Mouse (Mus musculus) liver, embryonic 16.5 days (tissue): Measurements from ENCODE around the gene Rgs17. TPM values are rescaled to one million over a fixed set of nuclear protein-coding genes. Genes with fewer than 3 reads are reported as not detected.

Source experiments
- ATAC-seq: fragments of 200-750 bp; cut with Nextera tagmentation; 2 replicates; pipeline ENCODE4 v1.8.0; 2017; ENCODE audit warnings: low read depth, mild to moderate bottlenecking, moderate number of reproducible peaks, moderate library complexity
- H3K27ac ChIP-seq: fragments of 300-500 bp; sonication (generic); 2 replicates; pipeline ENCODE4 v1.5.1; 2014; ENCODE audit warnings: mild to moderate bottlenecking, low read length
- H3K27me3 ChIP-seq: fragments of 300-500 bp; sonication (generic); 2 replicates; pipeline ENCODE4 v1.6.1; 2014; ENCODE audit warnings: low read depth, low read length, mixed read lengths; ENCODE audit not compliant: control insufficient read depth, insufficient read depth
- H3K36me3 ChIP-seq: fragments of 300-500 bp; sonication (generic); 2 replicates; pipeline ENCODE4 v1.6.1; 2014; ENCODE audit warnings: mild to moderate bottlenecking; ENCODE audit not compliant: control insufficient read depth, insufficient read depth
- H3K4me1 ChIP-seq: fragments of 300-500 bp; sonication (generic); 2 replicates; pipeline ENCODE4 v1.6.1; 2014; ENCODE audit warnings: low read depth, low read length, mixed read lengths; ENCODE audit not compliant: control insufficient read depth
- H3K4me2 ChIP-seq: fragments of 300-500 bp; sonication (generic); 2 replicates; pipeline ENCODE4 v1.6.1; 2014; ENCODE audit warnings: low read depth, low read length, mixed read lengths
- H3K4me3 ChIP-seq: fragments of 300-500 bp; sonication (generic); 2 replicates; pipeline ENCODE4 v1.5.1; 2014; ENCODE audit warnings: low read depth, mild to moderate bottlenecking, low read length
- H3K9ac ChIP-seq: fragments of 300-500 bp; sonication (generic); 2 replicates; pipeline ENCODE4 v1.6.1; 2014; ENCODE audit warnings: low read depth, low read length
- H3K9me3 ChIP-seq: fragments of 300-500 bp; sonication (generic); replicated peaks from 2 replicates; pipeline ENCODE4 v1.6.1; 2016; ENCODE audit warnings: low read length; ENCODE audit not compliant: control insufficient read depth
- WGBS: fragments of 180-500 bp; shearing (Covaris S2); extraction: QIAGEN DNeasy Blood & Tissue Kit; methylation state at CpG from one replicate; pipeline ENCODE4 v1.1.7; 2014; ENCODE audit not compliant: insufficient replicate concordance; 5-methylcytosine and 5-hydroxymethylcytosine counted together
- polyA plus RNA-seq: library from polyadenylated mRNA; unstranded; fragments of >200 nt; fragmentation: Nextera tagmentation; extraction: Ambion mirVana; gene quantifications from 2 replicates; pipeline ENCODE4 v1.2.1, GENCODE M21; 2015

Gene Rgs17
- polyA plus RNA-seq, 1 experiment from 2014 or later: 0.04 TPM

DNA sequence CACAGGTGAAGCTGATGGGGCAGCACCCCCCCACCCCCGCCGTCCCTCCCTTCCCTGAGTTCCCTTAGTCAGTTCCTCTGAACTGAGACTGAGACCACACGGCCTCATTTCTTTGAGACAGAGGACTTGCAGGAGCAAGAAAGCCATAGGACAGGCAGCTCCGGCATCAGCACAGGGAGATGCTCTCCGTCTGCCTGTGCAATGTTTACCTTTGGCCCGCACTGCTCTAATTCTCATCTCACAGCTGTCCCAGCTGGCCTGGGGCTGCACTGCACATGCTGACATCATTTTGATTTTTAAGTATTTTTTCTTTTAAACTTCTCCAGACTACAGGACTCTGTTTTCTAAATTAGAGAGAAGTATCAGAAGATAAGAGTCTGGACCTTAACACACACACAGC is 119.3 kb downstream of the Rgs17 start:
- Histone ChIP-seq H3K4me3 (peak overlapping the region; percentile 97), H3K27ac (no peak overlapping the region), H3K4me1 (peaks cover 35% of the 10 kb centered on the region), H3K4me2 (peak overlapping the region; percentile 60), H3K36me3 (peaks cover 43% of the 10 kb centered on the region), H3K9ac (peak overlapping the region; percentile 30), H3K27me3 (no peaks in the 10 kb centered on the region), H3K9me3 (no peaks in the 10 kb centered on the region)
- WGBS: 21% methylated on average over 6 of the region's 6 CpGs
- no peak for ATAC-seq

DNA sequence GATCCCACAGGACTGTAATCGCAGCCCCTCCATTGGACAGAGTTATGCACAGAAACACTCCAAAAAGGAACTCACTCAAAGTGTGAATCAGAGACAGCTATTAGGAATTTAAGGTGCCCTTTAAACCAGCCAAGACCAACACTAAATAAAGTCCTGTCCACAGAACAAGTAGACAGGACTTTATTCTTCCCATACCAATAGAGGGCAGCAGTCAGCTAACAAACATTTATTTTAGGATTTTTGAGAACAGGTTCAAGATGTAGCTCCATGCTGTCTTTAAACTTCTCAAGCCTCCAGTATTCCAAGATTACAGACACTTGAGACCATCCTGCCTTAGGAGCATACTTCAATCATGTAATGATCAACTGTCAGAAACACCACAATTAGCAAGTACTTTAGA is 121.7 kb downstream of the Rgs17 start:
- Histone ChIP-seq H3K27ac (no peak overlapping the region), H3K4me3 (no peak overlapping the region; the same call in 1 of the 2 replicates), H3K27me3 (no peaks in the 10 kb centered on the region), H3K36me3 (peaks cover 45% of the 10 kb centered on the region), H3K4me1 (peaks cover 24% of the 10 kb centered on the region), H3K9me3 (no peaks in the 10 kb centered on the region), H3K4me2 (peak overlapping the region; percentile 60; the same call in 1 of the 2 replicates), H3K9ac (no peak overlapping the region)
- no peak for ATAC-seq
- WGBS: 83% methylated on average over 1 of the region's 1 CpGs

DNA sequence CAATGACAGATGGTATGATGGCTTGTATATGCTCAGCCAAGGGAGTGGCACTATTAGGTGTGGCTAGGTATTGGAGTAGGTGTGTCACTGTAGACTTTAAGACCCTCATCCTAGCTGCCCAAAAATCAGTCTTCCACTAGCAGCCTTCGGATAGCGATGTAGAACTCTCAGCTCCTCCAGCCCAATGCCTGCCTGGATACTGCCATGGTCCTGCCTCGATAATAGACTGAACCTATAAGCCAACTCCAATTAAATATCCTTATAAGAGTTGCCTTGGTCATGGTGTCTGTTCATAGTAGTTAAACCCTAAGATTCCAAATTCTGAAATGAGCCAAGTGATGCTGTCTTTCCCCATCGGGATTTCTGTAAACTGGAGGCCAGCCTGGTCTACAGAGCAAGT is 124.1 kb downstream of the Rgs17 start:
- Histone ChIP-seq H3K9me3 (no peaks in the 10 kb centered on the region), H3K4me2 (no peak overlapping the region), H3K4me3 (no peak overlapping the region), H3K4me1 (peaks cover 24% of the 10 kb centered on the region), H3K27me3 (no peaks in the 10 kb centered on the region), H3K9ac (no peak overlapping the region), H3K27ac (no peak overlapping the region), H3K36me3 (peaks cover 45% of the 10 kb centered on the region)
- no peak for ATAC-seq
- WGBS: 89% methylated on average over 4 of the region's 4 CpGs

DNA sequence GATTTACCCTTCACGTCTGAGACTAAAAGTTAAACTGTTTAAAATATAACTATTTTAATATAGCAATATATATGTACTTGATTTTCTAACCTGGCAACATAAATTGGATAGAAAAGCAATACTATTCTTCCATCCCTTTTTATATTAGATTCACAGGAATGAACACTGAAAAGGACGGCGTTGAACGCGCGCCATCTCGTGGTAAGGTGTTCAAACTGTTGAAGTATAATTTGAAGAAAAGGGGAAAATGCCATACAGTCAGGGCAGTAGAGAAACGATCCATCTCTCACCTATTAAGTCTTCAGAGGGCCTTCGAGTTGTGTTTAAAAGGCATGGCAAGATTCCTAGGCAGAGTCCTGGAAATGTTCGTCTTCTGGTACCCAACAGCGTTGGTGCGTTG is 131.5 kb downstream of the Rgs17 start:
- Histone ChIP-seq H3K4me3 (no peak overlapping the region), H3K36me3 (no peaks in the 10 kb centered on the region), H3K4me2 (no peak overlapping the region), H3K9ac (no peak overlapping the region), H3K27ac (no peak overlapping the region), H3K4me1 (no peaks in the 10 kb centered on the region), H3K9me3 (no peaks in the 10 kb centered on the region), H3K27me3 (no peaks in the 10 kb centered on the region)
- ATAC-seq: no peak
- 14% methylated on average over 12 of the region's 12 CpGs for WGBS

DNA sequence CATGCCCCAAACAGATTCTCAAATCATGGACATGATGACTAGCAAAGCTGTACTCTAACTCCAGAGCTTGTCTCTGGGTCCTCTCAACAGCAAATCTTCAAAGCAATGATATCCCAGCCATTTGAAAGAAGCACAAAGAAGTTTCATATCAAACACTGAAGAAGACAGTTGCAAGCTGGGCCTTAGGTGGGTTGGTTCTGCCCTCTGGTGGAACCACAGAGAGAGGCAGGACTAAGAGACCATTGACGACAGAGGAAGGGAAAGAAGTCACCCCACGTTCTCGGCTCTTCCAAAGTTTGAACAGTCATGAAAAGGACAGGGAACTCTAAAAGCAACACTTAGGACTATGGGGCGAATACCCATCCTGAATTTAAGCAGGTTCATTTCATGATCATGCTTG is 135.3 kb downstream of the Rgs17 start:
- no peaks in the 10 kb centered on the region for H3K4me1 ChIP-seq
- H3K4me2 ChIP-seq: no peak overlapping the region
- H3K27ac ChIP-seq: no peak overlapping the region
- H3K27me3 ChIP-seq: no peaks in the 10 kb centered on the region
- ATAC-seq: no peak
- WGBS: 9% methylated on average over 4 of the region's 4 CpGs
- H3K4me3 ChIP-seq: no peak overlapping the region
- H3K9ac ChIP-seq: no peak overlapping the region
- H3K9me3 ChIP-seq: no peaks in the 10 kb centered on the region
- no peaks in the 10 kb centered on the region for H3K36me3 ChIP-seq

Other genes with a start within 250 kb of the Rgs17 start
- 78.7 and 92.7 TPM in 2 replicates for gene Fbxo5, start 116.8 kb downstream of the Rgs17 start, polyA plus RNA-seq
- gene Mtrf1l, start 98.5 kb downstream of the Rgs17 start, polyA plus RNA-seq: 4.9 and 6.3 TPM in 2 replicates